Mouse (Mus musculus) liver, embryonic 13.5 days (tissue): ENCODE results near the gene Ugt1a6a. TPM values are rescaled to one million over a fixed set of nuclear protein-coding genes. Genes with fewer than 3 reads are reported as not detected.
"Not testable (repeated sequence)": the region's sequence is repeated elsewhere in the genome, so short reads cannot be mapped to it uniquely, and the experiment has no call there.

Source experiments
- ATAC-seq: fragments of 200-750 bp; cut with Nextera tagmentation; 2 replicates; pipeline ENCODE4 v1.8.0; 2017; ENCODE audit warnings: low read depth, mild to moderate bottlenecking, moderate number of reproducible peaks, moderate library complexity
- DNase-seq: peaks from one replicate; pipeline ENCODE4 v3.0.0; 2022
- H3K27ac ChIP-seq: fragments of 300-500 bp; sonication (generic); 2 replicates; pipeline ENCODE4 v1.5.1; 2015; ENCODE audit warnings: moderate library complexity, mild to moderate bottlenecking, inconsistent platforms
- H3K27me3 ChIP-seq: fragments of 300-500 bp; sonication (generic); 2 replicates; pipeline ENCODE4 v1.6.1; 2015; ENCODE audit warnings: mild to moderate bottlenecking, inconsistent platforms
- H3K36me3 ChIP-seq: fragments of 300-500 bp; sonication (generic); 2 replicates; pipeline ENCODE4 v1.6.1; 2015; ENCODE audit warnings: mild to moderate bottlenecking, inconsistent platforms
- H3K4me1 ChIP-seq: fragments of 300-500 bp; sonication (generic); replicated peaks from 2 replicates; pipeline ENCODE4 v1.6.1; 2015; ENCODE audit warnings: inconsistent platforms
- H3K4me2 ChIP-seq: fragments of 300-500 bp; sonication (generic); 2 replicates; pipeline ENCODE4 v1.6.1; 2015; ENCODE audit warnings: inconsistent platforms, mild to moderate bottlenecking, moderate library complexity
- H3K4me3 ChIP-seq: fragments of 300-500 bp; sonication (generic); replicated peaks from 2 replicates; pipeline ENCODE4 v1.5.1; 2015; ENCODE audit warnings: mild to moderate bottlenecking, inconsistent platforms
- H3K9ac ChIP-seq: fragments of 300-500 bp; sonication (generic); 2 replicates; pipeline ENCODE4 v1.6.1; 2015; ENCODE audit warnings: mild to moderate bottlenecking, inconsistent platforms
- H3K9me3 ChIP-seq: fragments of 300-500 bp; sonication (generic); replicated peaks from 2 replicates; pipeline ENCODE4 v1.6.1; 2016; ENCODE audit warnings: inconsistent platforms
- WGBS: fragments of 180-500 bp; shearing (Covaris S2); methylation state at CpG from one replicate; pipeline ENCODE4 v1.1.7; 2015; ENCODE audit not compliant: insufficient replicate concordance; 5-methylcytosine and 5-hydroxymethylcytosine counted together
- polyA plus RNA-seq: library from polyadenylated mRNA; unstranded; fragments of >200 nt; fragmentation: Nextera tagmentation; extraction: Ambion mirVana; gene quantifications from 2 replicates; pipeline ENCODE4 v1.2.1, GENCODE M21; 2015

The Ugt1a6a gene
- polyA plus RNA-seq, 1 experiment from 2014 or later, result 3.4 TPM

- Histone ChIP-seq H3K9me3 (no peaks in the 10 kb centered on the region), H3K27me3 (no peaks in the 10 kb centered on the region), H3K4me1 (peaks cover 8% of the 10 kb centered on the region), H3K4me3 (no peak overlapping the region), H3K9ac (no peak overlapping the region), H3K4me2 (no peak overlapping the region), H3K27ac (no peak overlapping the region), H3K36me3 (no peaks in the 10 kb centered on the region)
- no peak for DNase-seq
- no peak for ATAC-seq
- WGBS, result 47% methylated on average over 2 of the region's 2 CpGs
These were observed 29.0 kb upstream of the Ugt1a6a start for GRCm38 (mm10) chr1:88105656-88106055.

DNA sequence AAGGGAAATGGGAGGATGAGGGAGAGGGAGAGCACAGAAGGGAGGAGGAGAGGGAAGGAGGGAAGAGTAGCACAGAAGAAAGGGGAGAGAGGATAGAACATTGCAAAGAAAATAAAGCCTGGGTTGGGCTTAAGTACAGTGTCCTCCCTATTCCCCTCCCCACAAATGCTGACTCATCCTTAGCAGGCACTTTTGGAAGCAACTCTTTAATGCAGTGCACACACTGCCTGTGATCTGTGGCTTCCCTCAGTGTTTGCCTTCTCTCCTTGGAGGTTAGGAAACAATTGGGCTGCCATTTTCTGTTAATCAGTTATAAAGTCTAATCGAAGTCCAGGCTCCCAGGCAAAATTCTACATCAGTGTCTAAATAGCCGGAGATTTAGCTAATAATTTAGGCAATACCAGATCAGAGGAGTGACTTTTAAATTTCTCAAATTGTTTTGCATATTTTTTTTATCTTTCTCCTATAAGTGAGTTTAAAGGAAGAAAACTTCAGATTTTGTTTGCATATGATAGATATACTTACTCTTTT lies 25.5 kb upstream of the Ugt1a6a start:
- not testable (repeated sequence) for H3K9ac ChIP-seq, H3K27me3 ChIP-seq, DNase-seq, H3K27ac ChIP-seq, H3K36me3 ChIP-seq, H3K4me2 ChIP-seq, H3K9me3 ChIP-seq, H3K4me3 ChIP-seq, H3K4me1 ChIP-seq
- peak; percentile 99 for ATAC-seq
- WGBS, result 50% methylated on average over 2 of the region's 2 CpGs

DNA sequence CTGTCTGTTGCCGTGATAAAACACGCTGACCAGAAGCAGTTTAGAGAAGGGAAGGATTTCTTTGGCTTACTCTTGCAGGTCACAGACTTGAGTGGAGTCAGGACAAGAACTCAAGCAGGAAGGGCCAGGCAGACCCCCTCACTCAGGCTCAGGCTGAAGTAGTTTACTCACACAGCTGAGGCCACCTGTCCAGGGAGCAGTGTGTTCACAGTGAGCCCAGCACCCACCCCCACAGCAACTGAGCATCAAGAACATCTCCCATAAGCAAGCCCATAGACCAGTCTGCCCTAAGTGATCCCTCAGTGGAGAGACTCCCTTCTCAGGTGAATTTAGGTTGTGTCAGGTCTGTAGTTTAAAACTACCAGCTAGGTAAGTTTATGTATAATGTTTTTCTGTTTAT lies 25.0 kb upstream of the Ugt1a6a start:
- WGBS, result 42% methylated on average over 2 of the region's 2 CpGs
- H3K4me3 ChIP-seq, H3K36me3 ChIP-seq, H3K27me3 ChIP-seq, H3K9ac ChIP-seq, H3K4me1 ChIP-seq, H3K4me2 ChIP-seq, H3K9me3 ChIP-seq, DNase-seq: not testable (repeated sequence)
- H3K27ac ChIP-seq, result peak overlapping the region; percentile 66
- ATAC-seq, result peak; percentile 32

DNA sequence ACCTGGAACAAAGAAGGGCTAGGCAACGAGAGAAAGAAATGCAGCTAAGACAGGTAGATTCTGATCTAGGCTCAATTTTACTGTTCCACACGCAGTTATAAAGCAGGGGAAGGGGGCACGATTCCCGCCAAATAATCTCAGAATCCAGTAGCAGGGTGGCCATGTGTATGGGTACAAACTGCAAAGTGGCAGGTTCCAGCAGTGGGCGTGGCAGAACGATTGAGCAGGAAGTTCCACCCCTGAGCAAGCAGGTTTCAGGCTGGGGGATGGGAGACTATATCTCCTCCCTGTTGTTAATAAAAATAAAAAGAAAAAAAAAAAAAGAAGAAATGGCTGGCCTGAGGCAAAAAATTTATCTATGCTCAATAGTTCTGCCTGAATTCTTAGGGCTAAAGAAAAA lies 21.8 kb upstream of the Ugt1a6a start:
- H3K27ac ChIP-seq, H3K4me2 ChIP-seq, H3K36me3 ChIP-seq, H3K9me3 ChIP-seq, H3K4me1 ChIP-seq, H3K9ac ChIP-seq, ATAC-seq, DNase-seq, H3K4me3 ChIP-seq, H3K27me3 ChIP-seq: not testable (repeated sequence)
- 72% methylated on average over 6 of the region's 6 CpGs for WGBS

- not testable (repeated sequence) for DNase-seq, H3K4me2 ChIP-seq, H3K9me3 ChIP-seq, H3K4me1 ChIP-seq, H3K4me3 ChIP-seq, H3K9ac ChIP-seq, H3K36me3 ChIP-seq, H3K27ac ChIP-seq, H3K27me3 ChIP-seq
- ATAC-seq, result peak; percentile 31; the same call in 1 of the 2 replicates
- WGBS, result 13% methylated on average over 4 of the region's 4 CpGs
These were observed 14.1 kb upstream of the Ugt1a6a start for GRCm38 (mm10) chr1:88120550-88120949.

GRCm38 (mm10) chr1:88121521-88121920 lies 13.1 kb upstream of the Ugt1a6a start:
- not testable (repeated sequence) for H3K36me3 ChIP-seq, H3K27ac ChIP-seq, H3K9ac ChIP-seq, H3K4me3 ChIP-seq, H3K4me1 ChIP-seq, H3K27me3 ChIP-seq, H3K4me2 ChIP-seq, ATAC-seq, H3K9me3 ChIP-seq, DNase-seq
- WGBS, result no CpG with 5 or more reads among the region's 1 CpGs

DNA sequence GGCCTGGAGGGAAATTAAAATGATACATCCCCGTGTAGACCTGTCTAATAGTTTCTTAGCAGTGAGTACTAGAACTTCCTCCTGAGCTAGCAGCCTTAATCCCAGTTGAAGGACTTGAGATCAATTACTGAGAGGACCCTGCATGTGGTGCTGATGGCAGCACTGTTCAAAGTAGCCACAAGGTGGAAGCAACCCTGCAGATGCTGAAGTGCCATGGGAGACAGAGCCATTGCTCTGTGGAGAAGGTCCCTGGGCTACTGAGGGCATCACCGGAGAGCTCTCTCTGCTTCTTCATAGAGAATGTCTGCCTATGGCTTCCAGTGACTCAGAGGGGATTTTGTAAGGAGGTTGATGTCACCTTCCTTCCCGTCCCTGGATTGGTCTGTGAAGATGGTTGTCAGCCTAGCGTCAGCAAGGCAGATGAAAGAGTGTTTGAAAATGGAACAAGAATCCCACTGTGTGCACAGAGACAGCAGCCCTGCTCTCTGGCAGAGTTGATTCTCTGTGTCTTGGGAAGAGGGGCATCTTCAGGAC lies 8.7 kb upstream of the Ugt1a6a start:
- not testable (repeated sequence) for H3K36me3 ChIP-seq, H3K4me1 ChIP-seq, H3K9ac ChIP-seq, ATAC-seq, DNase-seq, H3K27me3 ChIP-seq, H3K4me2 ChIP-seq, H3K27ac ChIP-seq, H3K4me3 ChIP-seq, H3K9me3 ChIP-seq
- WGBS, result 55% methylated on average over 4 of the region's 4 CpGs

DNA sequence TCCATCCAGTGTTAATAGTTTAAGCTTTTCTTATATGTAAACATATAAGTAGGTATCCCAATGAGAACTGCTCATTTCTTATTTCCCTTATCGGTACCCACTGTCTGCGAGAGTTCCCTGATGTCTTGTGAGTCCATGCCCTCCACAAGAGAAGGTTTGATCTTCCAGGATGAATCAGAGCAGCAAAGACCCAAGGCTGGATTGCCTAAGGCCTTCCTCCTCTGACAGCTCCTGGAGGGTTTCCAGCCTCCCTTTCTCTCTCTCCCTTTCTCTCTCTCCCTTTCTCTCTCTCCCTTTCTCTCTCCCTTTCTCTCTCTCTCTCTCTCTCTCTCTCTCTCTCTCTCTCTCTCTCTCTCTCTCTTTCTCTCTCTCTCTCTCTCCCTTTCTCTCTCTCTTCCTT lies 5.5 kb upstream of the Ugt1a6a start:
- H3K4me2 ChIP-seq, DNase-seq, H3K27me3 ChIP-seq, H3K9ac ChIP-seq, ATAC-seq, H3K36me3 ChIP-seq, H3K4me1 ChIP-seq, H3K4me3 ChIP-seq, H3K9me3 ChIP-seq, H3K27ac ChIP-seq: not testable (repeated sequence)
- WGBS, result 80% methylated on average over 2 of the region's 2 CpGs

- WGBS, result 63% methylated on average over 1 of the region's 1 CpGs
- not testable (repeated sequence) for H3K27ac ChIP-seq, H3K36me3 ChIP-seq, H3K4me3 ChIP-seq, H3K9me3 ChIP-seq, ATAC-seq, H3K4me2 ChIP-seq, DNase-seq, H3K9ac ChIP-seq, H3K27me3 ChIP-seq
- H3K4me1 ChIP-seq, result peaks cover 11% of the 10 kb centered on the region
These were observed 4.4 kb upstream of the Ugt1a6a start for GRCm38 (mm10) chr1:88130223-88130622.

DNA sequence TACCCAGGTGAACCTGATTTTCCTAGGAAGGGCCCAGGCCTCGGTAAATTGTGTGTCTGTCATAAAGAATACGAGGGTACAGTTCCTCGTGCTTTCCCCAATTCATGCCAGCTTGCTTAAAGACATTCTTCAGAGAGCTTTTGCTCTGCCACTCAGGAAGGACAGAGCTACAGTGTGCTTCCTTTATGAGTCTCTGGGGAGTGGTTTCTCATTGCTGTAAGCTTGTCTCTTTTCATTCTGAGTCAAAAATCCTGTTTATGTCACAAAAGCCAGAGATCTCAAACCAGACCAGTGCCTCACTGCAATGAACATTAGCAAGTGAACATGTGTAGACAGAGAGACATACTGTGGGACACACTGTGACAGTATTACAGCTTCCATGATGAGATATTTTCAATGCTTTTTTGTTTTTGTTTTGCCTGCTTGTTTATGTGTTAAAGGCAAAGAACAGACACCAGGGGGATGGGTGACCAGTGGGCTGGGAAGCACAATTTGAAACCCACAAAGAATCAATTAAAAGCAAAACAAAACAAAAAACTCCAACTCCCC lies 627 bp upstream of the Ugt1a6a start:
- DNase-seq, result no peak
- no peak overlapping the region for H3K27ac ChIP-seq
- no peak overlapping the region for H3K4me3 ChIP-seq
- ATAC-seq, result no peak
- no peaks in the 10 kb centered on the region for H3K27me3 ChIP-seq
- no peaks in the 10 kb centered on the region for H3K36me3 ChIP-seq
- WGBS, result 32% methylated on average over 3 of the region's 3 CpGs
- H3K9me3 ChIP-seq, result no peaks in the 10 kb centered on the region
- H3K9ac ChIP-seq, result no peak overlapping the region
- peaks cover 15% of the 10 kb centered on the region for H3K4me1 ChIP-seq
- no peak overlapping the region for H3K4me2 ChIP-seq

DNA sequence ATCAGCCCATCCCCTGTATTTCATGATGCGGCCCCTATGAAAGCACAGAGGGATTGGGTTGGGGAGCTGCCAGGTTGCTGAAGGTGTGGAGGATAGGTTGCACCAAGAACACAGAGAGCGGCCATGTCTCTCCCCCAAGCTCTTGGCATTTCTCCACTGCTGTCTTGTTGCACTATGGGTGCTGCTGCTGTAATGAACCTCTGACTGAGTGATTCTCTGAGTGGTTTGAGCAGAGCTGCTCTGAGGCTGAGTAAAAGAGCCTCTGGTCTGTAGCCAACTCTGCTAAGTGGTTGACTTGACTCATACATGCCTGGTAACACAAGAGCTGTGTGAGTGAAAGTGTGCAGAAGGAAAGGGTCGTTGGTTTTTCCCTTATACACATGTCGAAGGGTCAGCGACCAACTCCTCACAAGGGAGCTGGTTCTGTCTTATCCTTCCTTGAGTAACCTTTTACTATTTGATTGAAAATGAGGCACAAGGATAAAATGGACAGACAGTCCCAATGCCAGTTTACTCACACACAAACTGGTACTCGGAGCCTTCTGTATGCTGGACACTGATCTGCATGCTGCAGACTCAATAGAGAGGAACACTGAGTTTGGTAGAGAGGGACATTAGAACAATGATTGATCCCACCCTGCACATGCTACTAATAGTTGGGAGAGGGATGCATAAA lies 758 bp downstream of the Ugt1a6a start:
- H3K36me3 ChIP-seq, H3K27me3 ChIP-seq, H3K4me3 ChIP-seq, H3K9me3 ChIP-seq, H3K27ac ChIP-seq, ATAC-seq, H3K4me2 ChIP-seq, DNase-seq, H3K9ac ChIP-seq: not testable (repeated sequence)
- H3K4me1 ChIP-seq, result peaks cover 20% of the 10 kb centered on the region
- 73% methylated on average over 6 of the region's 6 CpGs for WGBS

GRCm38 (mm10) chr1:88136646-88137045 lies 2.0 kb downstream of the Ugt1a6a start:
- Histone ChIP-seq H3K4me1 (peaks cover 26% of the 10 kb centered on the region), H3K27me3 (no peaks in the 10 kb centered on the region), H3K9me3 (no peaks in the 10 kb centered on the region), H3K27ac (no peak overlapping the region), H3K9ac (no peak overlapping the region), H3K36me3 (no peaks in the 10 kb centered on the region), H3K4me3 (no peak overlapping the region), H3K4me2 (no peak overlapping the region)
- ATAC-seq, result no peak
- no peak for DNase-seq
- WGBS, result 53% methylated on average over 2 of the region's 2 CpGs
